Mouse (Mus musculus): ENCODE data around the gene Gm7792. TPM values are rescaled to one million over a fixed set of nuclear protein-coding genes. Genes with fewer than 3 reads are reported as not detected.
"Not testable (repeated sequence)": the region's sequence is repeated elsewhere in the genome, so short reads cannot be mapped to it uniquely, and the experiment has no call there.

Gene Gm7792
- polyA plus RNA-seq (2015; fragmentation: Nextera tagmentation; extraction: Ambion mirVana) = not detected in 2 replicates

DNA sequence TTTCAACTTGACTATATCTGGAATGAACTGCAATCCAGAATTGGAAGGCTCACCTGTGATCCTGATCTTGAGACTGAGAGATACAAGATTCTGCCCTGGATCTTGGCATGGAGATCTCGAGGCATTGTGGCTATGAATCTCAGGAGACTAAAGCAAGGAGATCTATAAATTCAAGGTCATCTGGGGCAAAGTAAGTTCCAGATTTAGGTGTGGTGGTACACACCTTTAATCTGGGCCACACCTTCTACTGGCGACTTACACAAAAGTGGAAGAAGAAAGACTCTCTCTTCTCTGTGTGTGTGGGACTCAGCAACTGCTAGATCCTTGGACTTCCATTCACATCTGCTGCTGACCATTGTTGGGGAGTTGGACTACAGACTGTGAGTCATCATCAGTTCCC lies at the start of gene Gm7792:
Gene Gm7792, plus strand, starts transcription at position 301 of the 400 bp plus-strand sequence.
- H3K4me3 ChIP-seq; H3K4me1 ChIP-seq; ATAC-seq (ENCODE audit: insufficient number of reproducible peaks, low FRiP score, low TSS enrichment, low read depth); H3K27me3 ChIP-seq; H3K36me3 ChIP-seq; H3K9me3 ChIP-seq; H3K27ac ChIP-seq; H3K4me2 ChIP-seq; H3K9ac ChIP-seq: not testable (repeated sequence)
- WGBS = 75% methylated on average over 1 of the region's 2 CpGs

Other genes with a start within 250 kb of the Gm7792 start
- gene C87414, start 172.2 kb upstream of the Gm7792 start, polyA plus RNA-seq (2015; fragmentation: Nextera tagmentation; extraction: Ambion mirVana) = not detected in 2 replicates
- not detected in 2 replicates for gene Gm16429, start 85.3 kb downstream of the Gm7792 start, polyA plus RNA-seq (2015; fragmentation: Nextera tagmentation; extraction: Ambion mirVana)
- not detected in 2 replicates for gene BC061212, start 226.8 kb downstream of the Gm7792 start, polyA plus RNA-seq (2015; fragmentation: Nextera tagmentation; extraction: Ambion mirVana)
- gene Gm6351, start 232.6 kb downstream of the Gm7792 start, polyA plus RNA-seq (2015; fragmentation: Nextera tagmentation; extraction: Ambion mirVana) = not detected in 2 replicates

Data from limb, embryonic 15.5 days (tissue).